Mouse (Mus musculus) intestine, embryonic 16.5 days (tissue): ENCODE data around the gene Krt75. TPM values are rescaled to one million over a fixed set of nuclear protein-coding genes. Genes with fewer than 3 reads are reported as not detected.

Experiments used
- ATAC-seq: fragments of 200-750 bp; cut with Nextera tagmentation; 2 replicates; pipeline ENCODE4 v1.8.0; 2017; ENCODE audit warnings: moderate TSS enrichment, moderate library complexity
- H3K27ac ChIP-seq: fragments of 300-500 bp; sonication (generic); 2 replicates; pipeline ENCODE4 v1.5.1; 2014; ENCODE audit warnings: mild to moderate bottlenecking, low read length
- H3K27me3 ChIP-seq: fragments of 300-500 bp; sonication (generic); replicated peaks from 2 replicates; pipeline ENCODE4 v1.6.1; 2014; ENCODE audit warnings: low read length, control low read depth, mixed read lengths; ENCODE audit not compliant: control insufficient read depth, insufficient read depth
- H3K36me3 ChIP-seq: fragments of 300-500 bp; sonication (generic); 2 replicates; pipeline ENCODE4 v1.6.1; 2014; ENCODE audit warnings: low read length, control low read depth; ENCODE audit not compliant: control insufficient read depth, insufficient read depth
- H3K4me1 ChIP-seq: fragments of 300-500 bp; sonication (generic); 2 replicates; pipeline ENCODE4 v1.6.1; 2014; ENCODE audit warnings: low read length, control low read depth, mixed read lengths; ENCODE audit not compliant: control insufficient read depth, insufficient read depth
- H3K4me2 ChIP-seq: fragments of 300-500 bp; sonication (generic); 2 replicates; pipeline ENCODE4 v1.6.1; 2014; ENCODE audit warnings: low read depth, low read length, control low read depth
- H3K4me3 ChIP-seq: fragments of 300-500 bp; sonication (generic); 2 replicates; pipeline ENCODE4 v1.5.1; 2014; ENCODE audit warnings: mild to moderate bottlenecking, low read length
- H3K9ac ChIP-seq: fragments of 300-500 bp; sonication (generic); 2 replicates; pipeline ENCODE4 v1.6.1; 2014; ENCODE audit warnings: low read depth, low read length
- H3K9me3 ChIP-seq: fragments of 300-500 bp; sonication (generic); 2 replicates; pipeline ENCODE4 v1.6.1; 2016; ENCODE audit warnings: low read length, control low read depth; ENCODE audit not compliant: control insufficient read depth
- WGBS: fragments of 180-500 bp; shearing (Covaris S2); extraction: QIAGEN DNeasy Blood & Tissue Kit; methylation state at CpG from one replicate; pipeline ENCODE4 v1.1.7; 2014; 5-methylcytosine and 5-hydroxymethylcytosine counted together
- polyA plus RNA-seq: library from polyadenylated mRNA; unstranded; fragments of >200 nt; fragmentation: Nextera tagmentation; extraction: Ambion mirVana; gene quantifications from 2 replicates; pipeline ENCODE4 v1.2.1, GENCODE M21; 2015

Krt75 gene
- polyA plus RNA-seq, 1 experiment from 2014 or later: not detected

DNA sequence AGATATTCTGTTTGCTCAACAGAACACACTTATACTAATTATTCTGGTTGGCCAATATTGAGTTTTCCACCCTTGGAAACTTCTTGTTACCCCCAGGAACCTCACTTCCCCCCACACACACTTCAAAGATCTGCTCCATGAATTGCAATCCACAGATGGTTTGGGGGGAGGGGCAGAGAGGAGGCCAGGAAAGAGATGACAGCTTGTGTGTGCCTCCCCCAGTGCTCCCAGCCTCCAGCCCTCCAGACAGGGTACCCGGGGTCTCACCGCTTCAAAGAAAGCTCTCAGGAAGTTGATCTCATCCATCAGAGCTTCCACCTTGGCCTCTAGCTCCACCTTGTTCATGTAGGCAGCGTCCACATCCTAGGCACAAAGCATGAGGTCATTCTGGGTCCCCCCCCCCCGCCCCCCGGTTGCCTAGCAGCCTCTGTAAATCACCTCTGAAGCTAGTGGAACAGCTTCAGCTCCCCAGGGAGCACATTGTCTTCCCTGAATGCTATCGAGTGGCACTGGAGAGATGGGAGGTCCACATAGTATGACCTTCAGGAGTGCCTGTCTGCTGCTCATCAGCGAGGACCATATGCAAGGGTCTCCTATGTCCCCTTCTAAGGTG lies 15.6 kb downstream of the Krt75 start:
- no peak overlapping the region for H3K27ac ChIP-seq
- ATAC-seq: no peak
- H3K27me3 ChIP-seq: no peaks in the 10 kb centered on the region
- H3K4me3 ChIP-seq: no peak overlapping the region
- H3K4me1 ChIP-seq: no peaks in the 10 kb centered on the region; the same call in 1 of the 2 replicates
- no peaks in the 10 kb centered on the region for H3K9me3 ChIP-seq
- H3K4me2 ChIP-seq: no peak overlapping the region
- no peak overlapping the region for H3K9ac ChIP-seq
- no peaks in the 10 kb centered on the region for H3K36me3 ChIP-seq
- 7% methylated on average over 7 of the region's 7 CpGs for WGBS

DNA sequence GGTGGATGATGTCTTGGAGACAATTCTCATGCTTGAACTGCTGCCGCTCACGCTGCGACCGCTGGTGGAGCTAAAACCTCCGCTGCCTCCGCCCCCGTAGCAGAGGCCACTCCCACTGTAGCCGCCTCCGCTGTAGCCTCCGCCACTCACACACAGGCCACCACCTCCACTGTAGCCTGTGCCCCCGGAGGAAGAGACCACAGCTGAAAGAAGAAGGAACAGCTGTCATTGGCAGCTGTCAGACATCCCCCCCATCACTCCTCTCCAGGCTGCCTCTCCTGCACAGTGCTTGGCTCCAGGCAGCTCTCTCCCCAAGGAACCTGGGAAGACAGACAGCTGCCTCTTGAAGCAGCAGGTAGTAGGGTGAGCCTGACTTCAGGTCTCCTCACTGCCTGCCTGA lies 20.5 kb downstream of the Krt75 start:
- peak; percentile 68 for ATAC-seq
- Histone ChIP-seq H3K9me3 (no peaks in the 10 kb centered on the region), H3K27me3 (peaks cover 7% of the 10 kb centered on the region; the same call in 1 of the 2 replicates), H3K4me3 (no peak overlapping the region), H3K9ac (0 out of 2 replicates have a peak overlapping the region, but pooled peaks have one; percentile 21), H3K4me2 (peak overlapping the region; percentile 26; the same call in 1 of the 2 replicates), H3K4me1 (peaks cover 6% of the 10 kb centered on the region), H3K36me3 (no peaks in the 10 kb centered on the region), H3K27ac (no peak overlapping the region)
- 0% methylated on average over 11 of the region's 11 CpGs for WGBS

DNA sequence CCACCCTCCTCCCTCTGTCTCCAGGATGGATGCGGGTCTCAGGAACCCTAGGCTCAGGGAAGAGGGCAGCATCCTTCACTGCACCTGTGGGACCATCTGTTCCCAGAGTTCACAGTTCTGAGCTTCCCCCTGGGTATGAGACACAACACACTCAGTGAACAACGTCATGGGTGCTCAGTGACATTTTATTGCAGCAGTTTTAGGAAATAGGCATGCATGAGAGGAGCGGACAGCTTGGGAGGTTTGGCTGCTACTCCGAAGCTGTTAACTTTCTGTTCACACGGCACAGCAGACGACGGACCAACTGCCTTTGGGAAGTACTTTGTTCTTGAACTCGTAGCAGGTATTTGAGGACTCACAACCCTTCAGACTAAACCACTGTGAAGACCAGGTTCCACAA lies 21.5 kb downstream of the Krt75 start:
- Histone ChIP-seq H3K4me3 (no peak overlapping the region), H3K4me1 (peaks cover 6% of the 10 kb centered on the region), H3K4me2 (no peak overlapping the region), H3K9me3 (no peaks in the 10 kb centered on the region), H3K9ac (no peak overlapping the region), H3K27me3 (peaks cover 7% of the 10 kb centered on the region; the same call in 1 of the 2 replicates), H3K36me3 (no peaks in the 10 kb centered on the region), H3K27ac (no peak overlapping the region)
- WGBS: 78% methylated on average over 8 of the region's 8 CpGs
- ATAC-seq: no peak

DNA sequence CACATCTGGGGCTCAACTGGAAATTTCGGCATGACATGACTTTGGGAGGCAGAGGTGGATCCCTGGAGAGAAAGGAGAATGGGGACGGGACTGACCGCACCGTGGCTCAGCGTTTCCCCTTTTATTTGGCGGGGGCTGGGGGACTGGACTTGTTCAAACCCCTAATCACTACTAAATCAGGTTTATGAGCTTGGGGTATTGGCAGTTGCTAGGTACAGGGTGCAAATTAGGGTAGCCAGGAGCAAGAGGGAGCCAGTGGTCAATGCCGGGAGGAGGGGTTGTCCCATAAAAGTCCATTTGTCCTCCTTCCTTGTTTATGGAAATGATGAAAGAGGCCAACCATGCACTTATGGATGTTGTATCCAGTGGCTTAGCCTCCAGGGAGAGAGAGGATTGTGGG lies 23.1 kb downstream of the Krt75 start, which contains the start of gene Krt82:
Krt82 (minus strand) TSS at position 101 of the 400 bp plus-strand sequence.
- H3K4me3 ChIP-seq: no peak within 1 kb of the TSS
- H3K4me2 ChIP-seq: no peak within 1 kb of the TSS
- H3K36me3 ChIP-seq: no peaks in the 10 kb centered on the region
- 79% methylated on average over 7 of the region's 7 CpGs for WGBS
- peaks cover 7% of the 10 kb centered on the region; the same call in 1 of the 2 replicates for H3K27me3 ChIP-seq
- H3K27ac ChIP-seq: no peak within 1 kb of the TSS
- ATAC-seq: no peak
- H3K4me1 ChIP-seq: peaks cover 6% of the 10 kb centered on the region
- no peaks in the 10 kb centered on the region for H3K9me3 ChIP-seq
- no peak within 1 kb of the TSS for H3K9ac ChIP-seq

DNA sequence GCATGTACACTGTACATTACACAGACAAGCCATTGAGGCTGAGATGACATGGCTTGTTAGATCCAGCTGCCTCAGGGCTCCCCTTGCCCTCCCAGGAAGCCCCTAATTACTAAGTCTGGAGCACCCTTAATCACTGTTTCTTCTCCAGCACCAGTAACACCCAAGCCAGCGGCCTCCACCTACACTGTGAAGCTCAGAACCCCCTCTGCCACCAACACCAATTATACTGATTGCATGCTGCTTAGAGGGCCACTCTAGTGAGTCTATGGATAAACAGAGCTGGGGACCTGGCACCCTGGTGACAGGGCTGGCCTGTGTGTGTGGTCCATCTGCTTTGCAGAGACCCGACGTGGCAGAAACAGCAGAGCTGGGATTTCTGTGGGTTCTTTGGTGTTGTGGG lies 29.2 kb downstream of the Krt75 start:
- WGBS: 65% methylated on average over 3 of the region's 3 CpGs

GRCm38 (mm10) chr15:101542543-101542942 lies 31.2 kb downstream of the Krt75 start:
- Histone ChIP-seq H3K27ac (no peak overlapping the region), H3K9ac (no peak overlapping the region), H3K4me3 (no peak overlapping the region), H3K9me3 (no peaks in the 10 kb centered on the region), H3K27me3 (no peaks in the 10 kb centered on the region), H3K4me2 (no peak overlapping the region), H3K4me1 (no peaks in the 10 kb centered on the region), H3K36me3 (no peaks in the 10 kb centered on the region)
- 52% methylated on average over 9 of the region's 9 CpGs for WGBS
- ATAC-seq: no peak

More for the DNA sequence above, 29.2 kb downstream of the Krt75 start:
- Histone ChIP-seq H3K4me3 (no peak overlapping the region), H3K4me1 (no peaks in the 10 kb centered on the region), H3K9me3 (no peaks in the 10 kb centered on the region), H3K9ac (no peak overlapping the region), H3K4me2 (no peak overlapping the region), H3K27me3 (0 out of 2 replicates have a peak, but pooled peaks cover 4% of the 10 kb centered on the region), H3K36me3 (no peaks in the 10 kb centered on the region), H3K27ac (no peak overlapping the region)
- ATAC-seq: no peak

DNA sequence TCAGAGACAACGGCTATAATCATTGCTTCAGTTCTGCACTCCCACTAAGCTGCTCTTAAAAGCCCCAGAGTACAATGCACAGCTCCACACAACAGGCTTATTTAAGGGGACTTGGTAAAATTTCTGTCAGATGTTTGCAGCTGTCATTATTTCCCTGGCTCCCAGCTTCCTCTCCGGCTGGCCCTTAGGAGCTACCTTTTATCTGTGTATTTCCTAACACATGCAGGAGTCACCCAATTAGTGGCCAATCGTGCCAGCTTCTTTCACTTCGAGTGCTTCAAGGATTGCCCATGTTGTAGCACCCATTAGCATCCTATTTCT lies 35.2 kb downstream of the Krt75 start:
- WGBS: 45% methylated on average over 4 of the region's 4 CpGs
- Histone ChIP-seq H3K4me1 (0 out of 2 replicates have a peak, but pooled peaks cover 3% of the 10 kb centered on the region), H3K27me3 (no peaks in the 10 kb centered on the region; the same call in 1 of the 2 replicates), H3K4me3 (no peak overlapping the region), H3K9me3 (no peaks in the 10 kb centered on the region), H3K4me2 (no peak overlapping the region), H3K9ac (no peak overlapping the region), H3K36me3 (no peaks in the 10 kb centered on the region), H3K27ac (no peak overlapping the region)
- peak; percentile 31; the same call in 1 of the 2 replicates for ATAC-seq

GRCm38 (mm10) chr15:101537864-101538579 lies 35.7 kb downstream of the Krt75 start:
- H3K9ac ChIP-seq: no peak overlapping the region
- no peaks in the 10 kb centered on the region for H3K9me3 ChIP-seq
- H3K36me3 ChIP-seq: no peaks in the 10 kb centered on the region
- no peaks in the 10 kb centered on the region; the same call in 1 of the 2 replicates for H3K27me3 ChIP-seq
- 0 out of 2 replicates have a peak, but pooled peaks cover 3% of the 10 kb centered on the region for H3K4me1 ChIP-seq
- H3K4me3 ChIP-seq: no peak overlapping the region
- H3K27ac ChIP-seq: no peak overlapping the region
- 30% methylated on average over 7 of the region's 7 CpGs for WGBS
- H3K4me2 ChIP-seq: no peak overlapping the region
- peak; percentile 36; the same call in 1 of the 2 replicates for ATAC-seq

- Histone ChIP-seq H3K4me1 (0 out of 2 replicates have a peak, but pooled peaks cover 3% of the 10 kb centered on the region), H3K9ac (no peak overlapping the region; the same call in 1 of the 2 replicates), H3K27ac (no peak overlapping the region), H3K36me3 (no peaks in the 10 kb centered on the region), H3K27me3 (no peaks in the 10 kb centered on the region; the same call in 1 of the 2 replicates), H3K4me3 (no peak overlapping the region), H3K4me2 (no peak overlapping the region), H3K9me3 (no peaks in the 10 kb centered on the region)
- 54% methylated on average over 9 of the region's 9 CpGs for WGBS
- no peak for ATAC-seq
Measured at GRCm38 (mm10) chr15:101536054-101536850, 37.5 kb downstream of the Krt75 start.
